Mouse (Mus musculus) left cerebral cortex, postnatal 10 days (tissue): ENCODE measurements around the gene Synj2. TPM values are rescaled to one million over a fixed set of nuclear protein-coding genes. Genes with fewer than 3 reads are reported as not detected.
"Not testable (repeated sequence)": the region's sequence is repeated elsewhere in the genome, so short reads cannot be mapped to it uniquely, and the experiment has no call there.

Experiments
- DNase-seq, 2 experiments: peaks; one replicate each; pipeline ENCODE4 v3.0.0; 2021 to 2022; ENCODE audit warnings: low spot score in 2 of 2, mixed read lengths in 1 of 2; ENCODE audit errors: extremely low spot score in 1 of 2
- intact Hi-C: fragments of 180-260 bp; cut with DNase I; formaldehyde crosslinking; loops from one replicate; pipeline ENCODE4 v1.15.1; 2025
- total RNA-seq, 2 experiments: library from RNA; stranded (reverse); gene quantifications; 2 replicates each; pipeline ENCODE4 v1.2.3; 2021

The Synj2 gene
- total RNA-seq, 2 experiments from 2014 or later: 32.8 to 34.8 TPM

- intact Hi-C loops: no loop called here
- no peak for DNase-seq
Measured at GRCm38 (mm10) chr17:6008590-6008989, 67.5 kb downstream of the Synj2 start.

GRCm38 (mm10) chr17:6009606-6010005 is 68.5 kb downstream of the Synj2 start:
- no peak for DNase-seq
- intact Hi-C loops: loop anchor here (10.0 kb wide), 1 partner anchor 215 kb away; no protein-coding TSS in a partner anchor

- intact Hi-C loops: loop anchor here (10.0 kb wide), 1 partner anchor 218 kb away; no protein-coding TSS in a partner anchor
- no peak for DNase-seq
Measured at GRCm38 (mm10) chr17:6013079-6013478, 72.0 kb downstream of the Synj2 start.

- DNase-seq: no peak
- intact Hi-C loops: loop anchor here (10.0 kb wide), 1 partner anchor 220 kb away; no protein-coding TSS in a partner anchor
Measured at GRCm38 (mm10) chr17:6014985-6015384, 73.9 kb downstream of the Synj2 start.

- no peak for DNase-seq
- intact Hi-C loops: loop anchor here (10.0 kb wide), 1 partner anchor 221 kb away; no protein-coding TSS in a partner anchor
Measured at GRCm38 (mm10) chr17:6016213-6016780, 75.2 kb downstream of the Synj2 start.

GRCm38 (mm10) chr17:6017268-6017667 is 76.2 kb downstream of the Synj2 start:
- intact Hi-C loops: loop anchor here (10.0 kb wide), 1 partner anchor 222 kb away; no protein-coding TSS in a partner anchor
- DNase-seq: no peak

GRCm38 (mm10) chr17:6018348-6018747 is 77.3 kb downstream of the Synj2 start:
- intact Hi-C loops: loop anchor here (10.0 kb wide), 1 partner anchor 224 kb away; no protein-coding TSS in a partner anchor
- DNase-seq: no peak

GRCm38 (mm10) chr17:6019776-6020175 is 78.7 kb downstream of the Synj2 start:
- DNase-seq: peak in 1 of 2 experiments; percentile 55
- intact Hi-C loops: loop anchor here (2.0 to 10.0 kb wide), 2 partner anchors 79 to 225 kb away; partner anchors contain the start of gene Synj2

GRCm38 (mm10) chr17:6020636-6021035 is 79.6 kb downstream of the Synj2 start:
- no peak for DNase-seq
- intact Hi-C loops: loop anchor here (2.0 kb wide), 1 partner anchor 80 kb away; the partner anchor contains the start of gene Synj2

- intact Hi-C loops: loop anchor here (2.0 kb wide), 1 partner anchor 81 kb away; the partner anchor contains the start of gene Synj2
- DNase-seq: not testable (repeated sequence)
Measured at GRCm38 (mm10) chr17:6021374-6021789, 80.3 kb downstream of the Synj2 start.

- DNase-seq: no peak
- intact Hi-C loops: no loop called here
Measured at GRCm38 (mm10) chr17:6025831-6026230, 84.8 kb downstream of the Synj2 start.

GRCm38 (mm10) chr17:6035661-6036060 is 94.6 kb downstream of the Synj2 start:
- no peak for DNase-seq
- intact Hi-C loops: no loop called here

GRCm38 (mm10) chr17:6036458-6036857 is 95.4 kb downstream of the Synj2 start:
- intact Hi-C loops: no loop called here
- no peak for DNase-seq

- intact Hi-C loops: no loop called here
Measured at GRCm38 (mm10) chr17:6036872-6037271, 95.8 kb downstream of the Synj2 start.

GRCm38 (mm10) chr17:6037507-6037906 is 96.4 kb downstream of the Synj2 start:
- intact Hi-C loops: no loop called here
- no peak for DNase-seq

More at GRCm38 (mm10) chr17:6036872-6037271, 95.8 kb downstream of the Synj2 start:
- DNase-seq: no peak

- DNase-seq: no peak
- intact Hi-C loops: no loop called here
Measured at GRCm38 (mm10) chr17:6052801-6053200, 111.7 kb downstream of the Synj2 start.

- intact Hi-C loops: no loop called here
- peak in 1 of 2 experiments; percentile 50 for DNase-seq
Measured at GRCm38 (mm10) chr17:6054934-6055355, 113.9 kb downstream of the Synj2 start.

GRCm38 (mm10) chr17:6062793-6063192 is 121.7 kb downstream of the Synj2 start:
- no peak for DNase-seq
- intact Hi-C loops: no loop called here

GRCm38 (mm10) chr17:6063532-6063931 is 122.5 kb downstream of the Synj2 start:
- intact Hi-C loops: no loop called here
- no peak for DNase-seq

- no peak for DNase-seq
- intact Hi-C loops: no loop called here
Measured at GRCm38 (mm10) chr17:6066021-6066420, 124.9 kb downstream of the Synj2 start.
